8 mouse cellular contexts compared by ENCODE assay signal in the genomic region with DNA sequence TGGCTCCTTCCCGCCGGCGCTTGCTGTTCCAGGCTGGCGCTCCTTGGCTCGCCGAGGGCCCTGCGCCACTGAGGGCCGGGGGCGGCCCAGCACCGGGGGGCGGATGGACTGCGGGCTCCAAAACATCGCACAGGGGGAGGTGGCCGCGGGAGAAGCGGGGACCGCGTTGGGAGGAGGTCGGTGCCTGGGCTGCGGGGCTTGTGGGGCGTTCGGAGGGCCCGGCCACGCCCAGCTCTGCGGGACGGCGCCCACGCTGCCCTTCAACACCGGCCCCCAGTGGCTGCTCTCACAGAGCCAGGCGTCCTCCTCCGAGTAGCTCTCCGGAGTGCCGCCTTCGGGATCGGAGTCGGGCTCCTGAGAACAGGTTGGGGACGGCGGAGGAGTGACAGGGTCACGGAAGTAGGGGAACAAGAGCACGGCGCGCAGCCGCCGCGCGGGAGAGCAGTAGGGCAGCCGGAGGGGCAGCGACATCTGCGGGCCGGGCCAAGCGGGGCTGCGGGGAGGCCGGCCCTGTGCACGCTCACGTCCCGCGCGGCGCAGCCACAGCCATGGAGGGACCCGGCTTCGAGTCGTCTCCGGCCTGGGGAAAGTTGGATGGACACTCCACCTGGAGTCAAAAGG. TPM values are rescaled to one million over a fixed set of nuclear protein-coding genes. Genes with fewer than 3 reads are reported as not detected.
DNase-seq lines count a peak whose midpoint lies in the region; TF ChIP-seq lines count a peak whose summit lies in the region.

No protein-coding gene starts in this region.

- WGBS in macrophage (ENCODE audit: missing documents) = under 1% methylated on average over 60 of the region's 63 CpGs

- peak overlapping the region; percentile 60 for H3K27ac ChIP-seq in cortical plate, adult 2 months (ENCODE audit: insufficient read depth, low read length)
- peak overlapping the region; percentile 62 for H3K27ac ChIP-seq in macrophage

- H3K79me2 ChIP-seq in macrophage (ENCODE audit: inconsistent target) = no peaks in the 10 kb centered on the region

- peak; percentile 51 to 76 for DNase-seq in urinary bladder, adult 18-20 months (ENCODE audit: low spot score in 2 of 2)
- DNase-seq in urinary bladder, postnatal 4 days (ENCODE audit: low spot score in 2 of 2) = no peak
- DNase-seq in gastrocnemius, postnatal 25 days = peak; percentile 72
- peak; percentile 40 to 58 for DNase-seq in layer of hippocampus, postnatal 25 days (ENCODE audit: extremely low spot score in 1 of 2, low spot score in 1 of 2)
- DNase-seq in retina, postnatal 7 days (ENCODE audit: low read depth, low spot score) = peak; percentile 16
- DNase-seq in urinary bladder, postnatal 25 days (ENCODE audit: low spot score) = peak; percentile 62

- TF ChIP-seq CTCF in cortical plate, adult 2 months (IDR thresholded peaks at IDR 0.05; ENCODE audit: extremely low read depth, insufficient read depth, low read length) = no peak

- H3K4me3 ChIP-seq in cortical plate, adult 2 months (ENCODE audit: insufficient read depth, low read length) = peak overlapping the region; percentile 69
- peak overlapping the region; percentile 57 for H3K4me3 ChIP-seq in macrophage (ENCODE audit: inconsistent target)

- no peaks in the 10 kb centered on the region for H3K36me3 ChIP-seq in macrophage (ENCODE audit: inconsistent target)

- no peaks in the 10 kb centered on the region for H3K4me1 ChIP-seq in cortical plate, adult 2 months (ENCODE audit: control insufficient read depth, insufficient read depth, low read length)

- TF ChIP-seq POLR2A in cortical plate, adult 2 months (IDR thresholded peaks at IDR 0.05; ENCODE audit: extremely low read depth, insufficient read depth, low read length) = no peak

RNA-seq across cellular contexts. Expression of a gene that starts 0.6 kb away (rescaled TPM):
- 0.21 and 0.23 TPM in 2 replicates for polyA plus RNA-seq in cortical plate, adult 2 months (2012; rRNA removed)
- 1 to 10 TPM in 1 of 2 experiments, under 1 TPM in 1; 0.96 to 1.3 TPM for total RNA-seq in gastrocnemius, postnatal 25 days (2021)
- under 1 TPM in 1 of 2 experiments, not detected in 1; 0.30 TPM for total RNA-seq in layer of hippocampus, postnatal 25 days (2021)
- 1 to 10 TPM in 5 of 26 experiments, under 1 TPM in 4, not detected in 17; 0.71 to 1.5 (median 1.1) TPM for total RNA-seq in macrophage (2018; cell fraction: chromatin; rRNA removed)
- 1 to 10 TPM in 2 of 26 experiments, under 1 TPM in 24; 0.24 to 1.1 (median 0.52) TPM for total RNA-seq in macrophage (2018; cell fraction: cytosol; rRNA removed)
- 1 to 10 TPM in 5 of 26 experiments, under 1 TPM in 6, not detected in 15; 0.60 to 2.2 (median 0.83) TPM for total RNA-seq in macrophage (2018; cell fraction: nucleus; rRNA removed)
- polyA plus RNA-seq in macrophage (2018) = 0.16 to 0.40 TPM (median 0.26 TPM) in 3 replicates

RNA-seq across cellular contexts. Expression of a gene that starts 20.4 kb away (rescaled TPM):
- 8.0 and 8.9 TPM in 2 replicates for polyA plus RNA-seq in cortical plate, adult 2 months (2012; rRNA removed)
- total RNA-seq in gastrocnemius, postnatal 25 days (2021) = 10 to 100 TPM; 20.2 to 32.6 TPM
- 1 to 10 TPM; 5.4 to 5.8 TPM for total RNA-seq in layer of hippocampus, postnatal 25 days (2021)
- 1 to 10 TPM in 25 of 26 experiments, under 1 TPM in 1; 0.76 to 4.7 (median 2.0) TPM for total RNA-seq in macrophage (2018; cell fraction: chromatin; rRNA removed)
- 1 to 10 TPM; 1.0 to 2.5 (median 1.5) TPM for total RNA-seq in macrophage (2018; cell fraction: cytosol; rRNA removed)
- total RNA-seq in macrophage (2018; cell fraction: nucleus; rRNA removed) = 1 to 10 TPM in 25 of 26 experiments, under 1 TPM in 1; 0.88 to 5.9 (median 2.1) TPM
- polyA plus RNA-seq in macrophage (2018) = 0.57 to 1.5 TPM (median 1.2 TPM) in 3 replicates

Comparison
In these comparisons a context has a peak if more than half of its experiments do, and no peak if none do; other contexts are left out.
1. DNase-seq: peak in urinary bladder, adult 18-20 months (2 of 2), gastrocnemius, postnatal 25 days (single experiment), layer of hippocampus, postnatal 25 days (2 of 2), retina, postnatal 7 days (single experiment) and urinary bladder, postnatal 25 days (single experiment); none in urinary bladder, postnatal 4 days (0 of 2).